Mouse (Mus musculus): Measurements from ENCODE around the gene Gtpbp1.

DNA sequence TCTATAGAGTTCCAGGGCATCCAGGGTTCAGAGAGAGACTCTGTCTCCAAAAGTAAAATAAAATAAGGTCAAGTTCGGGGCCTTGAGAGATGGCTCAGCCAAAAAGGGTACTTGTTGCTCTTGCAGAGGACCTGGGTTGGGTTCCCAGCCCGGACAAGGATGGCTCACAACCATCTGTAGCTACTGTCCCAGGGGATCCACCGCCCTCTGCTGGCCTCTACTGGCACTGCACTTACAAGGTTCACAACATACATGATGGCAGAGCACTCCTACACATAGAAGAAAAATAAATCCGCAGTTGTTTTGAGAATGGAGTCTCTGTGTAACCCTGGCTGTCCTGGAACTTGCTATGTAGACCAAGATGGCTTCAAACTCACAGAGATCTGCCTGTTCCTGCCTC, 28.8 kb upstream of the Gtpbp1 start:
- TF ChIP-seq GATA1 (IDR thresholded peaks at IDR 0.05; ENCODE audit: borderline replicate concordance, low read length), result no peak
- TF ChIP-seq FLI1 (IDR thresholded peaks at IDR 0.05; ENCODE audit: low read length), result no peak
